Mouse (Mus musculus): ENCODE data around the gene Trmt13. TPM values are rescaled to one million over a fixed set of nuclear protein-coding genes. Genes with fewer than 3 reads are reported as not detected.

Trmt13 gene
- polyA plus RNA-seq, 1 experiment from 2014 or later, result 15.9 TPM

GRCm38 (mm10) chr3:116595603-116595991 is 18.8 kb downstream of the Trmt13 start:
- H3K4me3 ChIP-seq (replicated peaks; ENCODE audit: low read depth, low read length), result peak overlapping the region; percentile 80
- peaks cover 7% of the 10 kb centered on the region; the same call in 1 of the 2 replicates for H3K36me3 ChIP-seq (ENCODE audit: insufficient read depth, low read length)
- peak overlapping the region; percentile 83 for H3K4me2 ChIP-seq (ENCODE audit: low read length)
- no peak overlapping the region for H3K27ac ChIP-seq
- no peaks in the 10 kb centered on the region for H3K4me1 ChIP-seq (replicated peaks; ENCODE audit: insufficient read depth, low read length)
- no peak for DNase-seq (ENCODE audit: low spot score)
- no peak for TF ChIP-seq CTCF (IDR thresholded peaks at IDR 0.05; ENCODE audit: low read depth)
- no peaks in the 10 kb centered on the region for H3K27me3 ChIP-seq (ENCODE audit: insufficient read depth, low read length)
- ATAC-seq (replicated peaks; ENCODE audit: low FRiP score, low read depth), result no peak
- 6% methylated on average over 10 of the region's 10 CpGs for WGBS
- H3K9ac ChIP-seq (ENCODE audit: low read depth, low read length), result peak overlapping the region; percentile 72
- no peaks in the 10 kb centered on the region for H3K9me3 ChIP-seq (replicated peaks; ENCODE audit: low read length)

- under 1% methylated on average over 65 of the region's 65 CpGs for WGBS
- H3K9ac ChIP-seq (ENCODE audit: low read depth, low read length), result peak within 1 kb of the TSS; percentile 80
- peak; percentile 98 for DNase-seq (ENCODE audit: low spot score)
These were observed 19.4 kb downstream of the Trmt13 start, which contains the start of gene Sass6 for GRCm38 (mm10) chr3:116594728-116595602. TSS of gene Sass6 (plus strand) at chr3:116594982.

DNA sequence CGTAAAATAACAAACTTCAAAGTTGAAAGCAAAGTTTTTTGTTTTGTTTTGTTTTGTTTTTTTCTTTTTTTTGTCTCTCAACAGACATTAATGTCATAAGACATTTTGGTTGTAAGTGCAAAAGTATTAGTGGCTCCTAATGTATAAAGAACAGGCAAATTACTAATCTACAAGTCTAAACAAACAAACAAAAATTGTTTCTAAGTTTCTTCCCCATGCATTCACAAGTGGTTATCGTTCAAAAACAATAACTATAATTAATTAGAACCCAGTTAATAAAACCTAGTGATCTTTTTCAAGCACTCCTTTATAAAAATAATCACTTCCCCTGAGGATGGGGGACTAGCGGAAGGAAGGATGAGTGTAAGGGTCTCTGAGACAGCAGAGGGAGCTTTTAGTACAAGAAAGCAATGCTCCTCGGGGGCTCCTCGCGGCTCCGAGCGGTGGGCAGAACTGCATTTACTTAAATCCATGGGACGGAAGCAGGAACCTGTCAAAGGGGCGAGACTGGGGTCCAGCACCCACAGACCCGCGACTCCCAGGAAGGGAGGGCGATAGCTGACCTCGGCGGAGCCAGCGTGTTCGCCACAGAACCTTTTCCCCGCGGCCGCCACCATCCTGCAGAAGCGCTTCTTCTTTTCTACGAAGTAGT is 20.2 kb downstream of the Trmt13 start:
- no peaks in the 10 kb centered on the region for H3K4me1 ChIP-seq (replicated peaks; ENCODE audit: insufficient read depth, low read length)
- peak overlapping the region; percentile 80 for H3K9ac ChIP-seq (ENCODE audit: low read depth, low read length)
- H3K4me3 ChIP-seq (replicated peaks; ENCODE audit: low read depth, low read length), result peak overlapping the region; percentile 80
- H3K36me3 ChIP-seq (ENCODE audit: insufficient read depth, low read length), result peaks cover 20% of the 10 kb centered on the region
- H3K27me3 ChIP-seq (ENCODE audit: insufficient read depth, low read length), result no peaks in the 10 kb centered on the region
- 2% methylated on average over 22 of the region's 22 CpGs for WGBS
- no peaks in the 10 kb centered on the region for H3K9me3 ChIP-seq (replicated peaks; ENCODE audit: low read length)
- peak overlapping the region; percentile 85 for H3K27ac ChIP-seq
- DNase-seq (ENCODE audit: low spot score), result peak; percentile 80
- peak; percentile 53 for ATAC-seq (replicated peaks; ENCODE audit: low FRiP score, low read depth)
- H3K4me2 ChIP-seq (ENCODE audit: low read length), result peak overlapping the region; percentile 65
- TF ChIP-seq CTCF (IDR thresholded peaks at IDR 0.05; ENCODE audit: low read depth), result peak; percentile 49

More at GRCm38 (mm10) chr3:116594728-116595602, 19.4 kb downstream of the Trmt13 start, which contains the start of gene Sass6:
- H3K27me3 ChIP-seq (ENCODE audit: insufficient read depth, low read length), result no peaks in the 10 kb centered on the region
- no peaks in the 10 kb centered on the region for H3K9me3 ChIP-seq (replicated peaks; ENCODE audit: low read length)
- H3K4me2 ChIP-seq (ENCODE audit: low read length), result peak within 1 kb of the TSS; percentile 83
- H3K36me3 ChIP-seq (ENCODE audit: insufficient read depth, low read length), result peaks cover 12% of the 10 kb centered on the region; the same call in 1 of the 2 replicates
- peak; percentile 98 for ATAC-seq (replicated peaks; ENCODE audit: low FRiP score, low read depth)
- TF ChIP-seq CTCF (IDR thresholded peaks at IDR 0.05; ENCODE audit: low read depth), result no peak
- H3K4me1 ChIP-seq (replicated peaks; ENCODE audit: insufficient read depth, low read length), result no peaks in the 10 kb centered on the region
- H3K27ac ChIP-seq, result peak within 1 kb of the TSS; percentile 85
- H3K4me3 ChIP-seq (replicated peaks; ENCODE audit: low read depth, low read length), result peak within 1 kb of the TSS; percentile 80

DNA sequence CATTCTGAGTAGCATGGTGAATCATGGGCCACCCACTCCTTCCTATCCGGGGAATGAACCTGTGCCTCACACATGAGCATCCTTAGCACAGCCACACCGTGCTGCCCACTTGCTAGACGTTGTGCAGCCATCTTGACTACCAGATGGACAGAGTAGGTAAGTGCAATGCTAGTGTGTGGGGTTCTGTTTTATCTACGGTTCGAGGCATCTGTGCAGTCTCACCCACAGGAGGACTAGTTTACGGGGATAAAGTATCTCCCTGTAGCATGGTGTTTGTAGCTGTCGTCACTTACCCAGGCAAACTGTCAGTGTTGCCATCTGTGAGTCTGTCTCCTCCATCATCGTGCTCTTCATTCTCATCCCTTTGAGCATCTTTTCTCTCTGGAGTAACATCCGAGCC is 32.2 kb downstream of the Trmt13 start:
- ATAC-seq (replicated peaks; ENCODE audit: low FRiP score, low read depth), result no peak
- Histone ChIP-seq H3K4me2 (ENCODE audit: low read length) (no peak overlapping the region), H3K4me1 (replicated peaks; ENCODE audit: insufficient read depth, low read length) (no peaks in the 10 kb centered on the region), H3K4me3 (replicated peaks; ENCODE audit: low read depth, low read length) (no peak overlapping the region), H3K9me3 (replicated peaks; ENCODE audit: low read length) (no peaks in the 10 kb centered on the region), H3K36me3 (ENCODE audit: insufficient read depth, low read length) (peaks cover 36% of the 10 kb centered on the region), H3K27ac (no peak overlapping the region), H3K27me3 (ENCODE audit: insufficient read depth, low read length) (no peaks in the 10 kb centered on the region), H3K9ac (ENCODE audit: low read depth, low read length) (no peak overlapping the region)
- no peak for TF ChIP-seq CTCF (IDR thresholded peaks at IDR 0.05; ENCODE audit: low read depth)
- no peak for DNase-seq (ENCODE audit: low spot score)
- WGBS, result 96% methylated on average over 9 of the region's 9 CpGs

- no peak for DNase-seq (ENCODE audit: low spot score)
- peak; percentile 66 for TF ChIP-seq CTCF (IDR thresholded peaks at IDR 0.05; ENCODE audit: low read depth)
- H3K27me3 ChIP-seq (ENCODE audit: insufficient read depth, low read length), result no peaks in the 10 kb centered on the region
These were observed 37.1 kb downstream of the Trmt13 start for GRCm38 (mm10) chr3:116577286-116577685.

DNA sequence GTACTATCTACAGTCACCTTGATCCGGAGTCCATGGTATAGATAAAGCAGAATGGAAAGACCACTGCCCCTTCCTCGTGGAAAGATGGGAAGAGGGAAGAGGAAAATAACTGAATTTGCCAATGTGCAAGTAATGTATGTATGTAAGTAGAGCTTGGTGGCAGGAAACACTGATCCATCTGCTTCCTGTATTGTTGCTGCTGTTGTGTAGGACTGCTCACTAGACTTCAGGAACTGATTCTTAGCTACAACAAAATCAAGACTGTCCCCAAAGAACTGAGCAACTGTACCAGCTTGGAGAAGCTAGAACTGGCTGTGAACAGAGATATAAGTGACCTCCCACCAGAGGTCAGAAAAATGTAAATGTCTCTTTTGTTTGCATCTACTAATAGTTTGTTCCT is 43.8 kb downstream of the Trmt13 start:
- ATAC-seq (replicated peaks; ENCODE audit: low FRiP score, low read depth) (no peak), DNase-seq (ENCODE audit: low spot score) (no peak)
- Histone ChIP-seq H3K36me3 (ENCODE audit: insufficient read depth, low read length) (no peaks in the 10 kb centered on the region), H3K27ac (no peak overlapping the region), H3K27me3 (ENCODE audit: insufficient read depth, low read length) (no peaks in the 10 kb centered on the region), H3K9me3 (replicated peaks; ENCODE audit: low read length) (no peaks in the 10 kb centered on the region), H3K4me1 (replicated peaks; ENCODE audit: insufficient read depth, low read length) (no peaks in the 10 kb centered on the region), H3K4me3 (replicated peaks; ENCODE audit: low read depth, low read length) (no peak overlapping the region), H3K9ac (ENCODE audit: low read depth, low read length) (no peak overlapping the region), H3K4me2 (ENCODE audit: low read length) (no peak overlapping the region)
- TF ChIP-seq CTCF (IDR thresholded peaks at IDR 0.05; ENCODE audit: low read depth), result no peak
- 71% methylated on average over 2 of the region's 2 CpGs for WGBS

More at GRCm38 (mm10) chr3:116577286-116577685, 37.1 kb downstream of the Trmt13 start:
- H3K9ac ChIP-seq (ENCODE audit: low read depth, low read length), result no peak overlapping the region
- ATAC-seq (replicated peaks; ENCODE audit: low FRiP score, low read depth), result no peak
- H3K4me1 ChIP-seq (replicated peaks; ENCODE audit: insufficient read depth, low read length), result no peaks in the 10 kb centered on the region
- H3K27ac ChIP-seq, result no peak overlapping the region
- no peak overlapping the region for H3K4me2 ChIP-seq (ENCODE audit: low read length)
- no peak overlapping the region for H3K4me3 ChIP-seq (replicated peaks; ENCODE audit: low read depth, low read length)
- no peaks in the 10 kb centered on the region for H3K9me3 ChIP-seq (replicated peaks; ENCODE audit: low read length)
- peaks cover 8% of the 10 kb centered on the region for H3K36me3 ChIP-seq (ENCODE audit: insufficient read depth, low read length)
- 43% methylated on average over 3 of the region's 3 CpGs for WGBS

All from kidney, postnatal 0 days (tissue).